Mouse (Mus musculus) spleen, postnatal 14 days (tissue): Measurements from ENCODE around the gene 6030468B19Rik.

ENCODE experiments used
- DNase-seq, 2 experiments: peaks; one replicate each; pipeline ENCODE4 v3.0.0; 2021 to 2022; ENCODE audit warnings: low spot score in 2 of 2

Gene 6030468B19Rik

DNA sequence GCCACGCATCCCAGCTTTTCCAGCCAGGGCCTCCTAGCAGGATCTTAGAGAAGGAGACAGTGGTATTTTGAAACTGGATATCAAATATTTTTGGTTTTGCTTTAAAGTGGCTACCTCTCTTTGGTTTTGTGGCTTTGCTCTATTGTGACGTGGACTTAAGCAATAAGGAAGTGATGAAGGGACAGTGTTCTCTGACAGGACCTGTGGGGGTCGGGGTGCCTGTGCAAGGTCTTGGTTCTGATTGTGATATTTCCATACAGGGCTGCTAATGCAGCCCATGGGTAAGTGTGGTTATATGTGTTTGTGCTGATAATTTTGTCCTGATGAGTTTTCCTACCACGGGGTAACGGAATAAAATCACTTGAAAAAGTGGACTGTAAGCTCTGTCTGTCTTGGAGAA lies 57.9 kb downstream of the 6030468B19Rik start:
- no peak for DNase-seq

DNA sequence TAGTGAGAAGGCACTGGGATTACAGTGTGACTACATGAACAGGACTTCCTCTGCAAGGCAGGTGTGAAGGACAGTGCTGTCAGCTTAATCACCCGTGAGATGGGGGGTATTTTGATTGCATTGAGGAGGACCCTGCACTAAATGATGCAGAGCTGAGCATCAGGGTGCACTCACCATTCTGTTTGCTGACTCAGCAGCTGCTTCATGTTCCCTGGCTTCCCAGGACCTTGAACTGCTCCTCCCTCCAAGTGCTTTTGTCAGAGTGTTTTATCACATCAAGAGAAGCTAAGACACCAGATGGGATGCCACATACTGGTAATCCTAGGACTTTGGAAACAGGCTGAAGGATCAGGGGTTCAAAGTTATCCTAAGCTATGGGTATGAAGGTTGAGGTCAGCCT lies 58.5 kb downstream of the 6030468B19Rik start:
- DNase-seq = no peak
